Mouse (Mus musculus): ENCODE measurements around the gene Tectb.

DNA sequence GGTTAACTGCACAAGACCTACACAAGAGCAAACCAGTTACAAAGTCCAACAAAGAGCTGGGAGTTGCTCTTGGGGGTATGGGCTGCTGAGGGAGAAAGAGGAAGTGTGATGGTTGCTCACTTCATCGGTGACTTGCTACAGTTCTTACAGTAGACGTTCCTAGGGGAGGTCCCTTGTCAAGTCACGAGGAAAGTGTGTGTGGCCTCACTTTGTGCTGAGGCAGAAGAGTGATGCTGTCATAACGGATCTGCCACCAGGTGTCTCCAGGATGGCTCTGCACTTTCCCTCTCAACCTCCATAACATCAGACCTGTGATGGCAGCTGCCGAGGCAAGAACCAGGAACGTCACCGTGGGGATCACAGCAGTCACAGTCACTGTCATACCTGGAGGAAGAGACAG is 46.6 kb downstream of the Tectb start:
- TF ChIP-seq CTCF (IDR thresholded peaks at IDR 0.05; ENCODE audit: low read depth) = peak; percentile 46
- TF ChIP-seq EP300 (IDR thresholded peaks at IDR 0.05; ENCODE audit: low read depth) = no peak

Data from liver, postnatal 0 days (tissue).